Mouse (Mus musculus) heart, embryonic 16.5 days (tissue): ENCODE results near the gene Nupr1l. TPM values are rescaled to one million over a fixed set of nuclear protein-coding genes. Genes with fewer than 3 reads are reported as not detected.
A peak's percentile ranks its signal among the peaks of the same experiment; 100 is the strongest.
"Not testable (repeated sequence)": the region's sequence is repeated elsewhere in the genome, so short reads cannot be mapped to it uniquely, and the experiment has no call there.

Experiments used
- ATAC-seq: fragments of 200-750 bp; cut with Nextera tagmentation; replicated peaks from 2 replicates; pipeline ENCODE4 v1.8.0; 2017; ENCODE audit warnings: moderate number of reproducible peaks; ENCODE audit not compliant: insufficient read depth, low FRiP score; ENCODE audit errors: extremely low read depth
- H3K27ac ChIP-seq: fragments of 300-500 bp; sonication (generic); 2 replicates; pipeline ENCODE4 v1.5.1; 2014; ENCODE audit warnings: mild to moderate bottlenecking, low read length, control low read depth, moderate library complexity
- H3K27me3 ChIP-seq: fragments of 300-500 bp; sonication (generic); 2 replicates; pipeline ENCODE4 v1.6.1; 2014; ENCODE audit warnings: low read length, mixed read lengths; ENCODE audit not compliant: control insufficient read depth, insufficient read depth
- H3K36me3 ChIP-seq: fragments of 300-500 bp; sonication (generic); 2 replicates; pipeline ENCODE4 v1.6.1; 2014; ENCODE audit not compliant: control insufficient read depth, insufficient read depth
- H3K4me1 ChIP-seq: fragments of 300-500 bp; sonication (generic); 2 replicates; pipeline ENCODE4 v1.6.1; 2014; ENCODE audit warnings: low read length, mixed read lengths; ENCODE audit not compliant: control insufficient read depth, insufficient read depth
- H3K4me2 ChIP-seq: fragments of 300-500 bp; sonication (generic); 2 replicates; pipeline ENCODE4 v1.6.1; 2014; ENCODE audit warnings: low read depth, mild to moderate bottlenecking, control low read depth, low read length
- H3K4me3 ChIP-seq: fragments of 300-500 bp; sonication (generic); 2 replicates; pipeline ENCODE4 v1.5.1; 2014; ENCODE audit warnings: mild to moderate bottlenecking, control low read depth, low read length
- H3K9ac ChIP-seq: fragments of 300-500 bp; sonication (generic); 2 replicates; pipeline ENCODE4 v1.6.1; 2014; ENCODE audit warnings: low read length, control low read depth
- H3K9me3 ChIP-seq: fragments of 300-500 bp; sonication (generic); replicated peaks from 2 replicates; pipeline ENCODE4 v1.6.1; 2016; ENCODE audit warnings: low read length; ENCODE audit not compliant: control insufficient read depth
- WGBS: fragments of 180-500 bp; shearing (Covaris S2); extraction: QIAGEN DNeasy Blood & Tissue Kit; methylation state at CpG from one replicate; pipeline ENCODE4 v1.1.7; 2014; 5-methylcytosine and 5-hydroxymethylcytosine counted together
- polyA plus RNA-seq: library from polyadenylated mRNA; unstranded; fragments of >200 nt; fragmentation: Nextera tagmentation; extraction: Ambion mirVana; gene quantifications from 2 replicates; pipeline ENCODE4 v1.2.1, GENCODE M21; 2015

Nupr1l gene
- polyA plus RNA-seq, 1 experiment from 2014 or later = 2.3 TPM

- Histone ChIP-seq H3K4me3 (no peak overlapping the region), H3K27me3 (no peaks in the 10 kb centered on the region), H3K27ac (no peak overlapping the region; the same call in 1 of the 2 replicates), H3K36me3 (peaks cover 25% of the 10 kb centered on the region), H3K4me2 (no peak overlapping the region), H3K9me3 (peaks cover 2% of the 10 kb centered on the region; the same call in 1 of the 2 replicates), H3K9ac (no peak overlapping the region), H3K4me1 (peaks cover 9% of the 10 kb centered on the region)
- 55% methylated on average over 9 of the region's 9 CpGs for WGBS
- ATAC-seq = no peak
Measured at GRCm38 (mm10) chr5:129877731-129878455, 30.4 kb upstream of the Nupr1l start.

GRCm38 (mm10) chr5:129878946-129879345 lies 29.4 kb upstream of the Nupr1l start:
- H3K4me1 ChIP-seq = peaks cover 9% of the 10 kb centered on the region
- peaks cover 31% of the 10 kb centered on the region for H3K36me3 ChIP-seq
- peaks cover 2% of the 10 kb centered on the region; the same call in 1 of the 2 replicates for H3K9me3 ChIP-seq
- ATAC-seq = peak; percentile 87
- no peaks in the 10 kb centered on the region for H3K27me3 ChIP-seq
- WGBS = 26% methylated on average over 2 of the region's 2 CpGs
- peak overlapping the region; percentile 70 for H3K27ac ChIP-seq
- H3K4me2 ChIP-seq = peak overlapping the region; percentile 41
- H3K9ac ChIP-seq = peak overlapping the region; percentile 24; the same call in 1 of the 2 replicates
- H3K4me3 ChIP-seq = no peak overlapping the region

DNA sequence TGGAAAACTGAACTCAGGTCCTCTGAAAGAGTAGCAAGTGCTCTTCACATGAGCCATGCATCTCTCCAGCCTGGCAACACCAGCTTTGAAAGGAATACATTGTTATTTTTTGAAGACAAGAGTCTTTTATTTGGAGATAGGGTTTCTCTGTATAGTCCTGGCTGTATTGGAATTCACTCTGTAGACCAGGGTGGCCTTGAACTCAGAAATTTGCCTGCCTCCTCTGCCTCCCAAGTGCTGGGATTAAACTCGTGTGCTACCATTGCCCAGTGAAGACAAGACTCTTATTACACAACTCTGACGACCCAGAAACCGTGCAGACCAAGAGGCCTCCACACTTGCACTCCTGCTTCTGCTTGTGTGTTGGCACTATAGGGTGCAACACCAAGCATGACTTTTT lies 28.5 kb upstream of the Nupr1l start:
- H3K27me3 ChIP-seq = no peaks in the 10 kb centered on the region
- H3K9me3 ChIP-seq = peaks cover 2% of the 10 kb centered on the region; the same call in 1 of the 2 replicates
- no peak overlapping the region for H3K4me3 ChIP-seq
- no peak overlapping the region for H3K4me2 ChIP-seq
- peaks cover 9% of the 10 kb centered on the region for H3K4me1 ChIP-seq
- 62% methylated on average over 3 of the region's 3 CpGs for WGBS
- ATAC-seq = no peak
- H3K27ac ChIP-seq = no peak overlapping the region
- no peak overlapping the region for H3K9ac ChIP-seq
- H3K36me3 ChIP-seq = peaks cover 35% of the 10 kb centered on the region

- peak overlapping the region; percentile 82 for H3K9ac ChIP-seq
- H3K4me1 ChIP-seq = peaks cover 15% of the 10 kb centered on the region
- H3K36me3 ChIP-seq = peaks cover 26% of the 10 kb centered on the region
- H3K4me3 ChIP-seq = peak overlapping the region; percentile 83
- H3K9me3 ChIP-seq = no peaks in the 10 kb centered on the region
- no peak overlapping the region; the same call in none of the 2 replicates for H3K27ac ChIP-seq
- peak overlapping the region; percentile 88 for H3K4me2 ChIP-seq
- WGBS = 28% methylated on average over 10 of the region's 10 CpGs
- H3K27me3 ChIP-seq = no peaks in the 10 kb centered on the region
- no peak for ATAC-seq
Measured at GRCm38 (mm10) chr5:129886271-129886670, 22.1 kb upstream of the Nupr1l start.

DNA sequence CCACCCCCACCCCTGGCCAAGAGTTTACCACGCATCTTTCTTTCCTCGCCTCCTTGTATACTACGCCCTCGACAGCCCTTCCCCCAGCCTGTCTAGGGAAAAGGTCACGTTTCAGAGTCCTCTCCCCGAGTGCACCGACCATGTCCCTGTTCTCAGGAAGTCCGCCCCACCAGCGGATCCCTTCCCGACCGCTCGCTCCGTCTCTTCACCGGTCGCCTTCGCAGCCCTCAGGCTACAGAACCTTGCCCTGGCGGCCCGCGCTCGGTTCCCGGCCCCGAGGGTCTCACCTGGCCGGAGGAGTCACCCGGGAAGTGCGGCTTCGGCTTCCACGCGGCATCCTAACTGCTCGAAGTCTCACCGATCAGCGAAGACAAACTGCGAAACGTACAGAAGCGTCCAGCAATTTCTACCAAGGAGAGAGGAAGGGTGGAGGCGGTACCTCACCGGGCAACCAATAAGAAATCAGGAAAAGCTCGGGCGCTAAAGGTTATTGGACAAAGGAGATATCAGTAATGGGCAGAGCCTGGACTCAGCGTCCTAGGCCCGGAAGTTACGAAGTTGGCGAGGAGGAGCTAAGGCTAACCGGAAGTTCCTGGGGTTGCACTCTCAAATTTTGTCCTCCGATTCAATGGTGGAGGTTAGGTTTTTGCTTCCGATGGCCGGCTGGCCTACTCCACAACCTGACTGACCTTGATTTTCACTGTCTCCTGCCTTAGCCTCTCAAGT lies 21.3 kb upstream of the Nupr1l start, which contains the start of gene Chchd2:
Chchd2 (minus strand) TSS at position 560 of the 726 bp plus-strand sequence.
- Histone ChIP-seq H3K4me3 (peak within 1 kb of the TSS; percentile 83), H3K27me3 (no peaks in the 10 kb centered on the region), H3K9me3 (no peaks in the 10 kb centered on the region), H3K4me2 (peak within 1 kb of the TSS; percentile 88), H3K4me1 (peaks cover 15% of the 10 kb centered on the region), H3K36me3 (peaks cover 18% of the 10 kb centered on the region), H3K9ac (peak within 1 kb of the TSS; percentile 82), H3K27ac (peak within 1 kb of the TSS; percentile 97)
- WGBS = under 1% methylated on average over 46 of the region's 46 CpGs
- ATAC-seq = peak; percentile 99

- not testable (repeated sequence) for H3K4me3 ChIP-seq, H3K9me3 ChIP-seq, ATAC-seq, H3K27me3 ChIP-seq, H3K9ac ChIP-seq, H3K4me2 ChIP-seq, H3K27ac ChIP-seq, H3K36me3 ChIP-seq
- peaks cover 14% of the 10 kb centered on the region for H3K4me1 ChIP-seq
- WGBS = 85% methylated on average over 4 of the region's 7 CpGs
Measured at GRCm38 (mm10) chr5:129890390-129890789, 17.9 kb upstream of the Nupr1l start.

DNA sequence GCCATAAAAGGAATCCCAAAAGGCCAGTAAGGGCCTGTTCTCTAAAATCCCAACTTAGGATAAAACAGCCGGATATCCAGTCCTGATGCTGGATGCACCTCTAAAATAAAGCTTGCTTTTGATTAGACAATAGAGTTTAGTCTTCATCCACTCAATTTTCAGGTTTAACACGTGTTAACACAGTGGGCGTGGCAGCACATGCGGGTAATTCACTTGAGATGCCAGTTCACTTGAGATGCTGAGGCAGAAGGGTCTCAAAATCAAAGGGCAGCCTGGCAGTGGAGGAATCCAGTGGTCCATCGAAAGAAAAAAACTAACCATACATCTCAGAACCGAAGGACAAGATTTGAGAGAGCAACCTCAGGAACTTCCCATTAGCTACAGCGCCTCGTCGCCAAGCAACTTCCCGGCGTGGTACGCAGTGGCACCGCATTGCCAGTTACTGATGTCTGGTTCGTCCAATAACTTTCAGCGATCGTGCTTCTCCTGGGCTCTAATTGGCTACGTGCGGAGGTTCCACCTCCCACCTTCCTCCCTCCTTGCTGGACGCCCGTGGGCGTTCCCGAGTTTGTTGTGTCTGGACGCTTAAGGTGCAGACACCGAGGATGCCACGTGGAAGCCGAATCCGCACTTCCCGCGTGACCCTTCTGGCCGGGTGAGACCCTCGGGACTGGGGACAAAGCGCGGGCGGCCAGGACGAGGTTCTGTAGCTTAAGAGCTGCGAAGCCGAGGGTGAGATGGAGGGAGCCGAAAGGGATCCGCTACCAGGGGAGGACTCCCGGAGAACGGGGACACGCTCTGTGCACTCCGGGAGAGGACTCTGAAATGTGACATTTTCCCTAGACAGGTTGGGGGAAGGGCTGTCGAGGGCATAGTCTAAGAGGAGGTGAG lies 12.9 kb upstream of the Nupr1l start, which contains the start of gene Zbed5:
Zbed5 (plus strand) TSS at position 526 of the 891 bp plus-strand sequence.
- H3K4me3 ChIP-seq = peak within 1 kb of the TSS; percentile 78
- H3K4me2 ChIP-seq = peak within 1 kb of the TSS; percentile 81
- no peaks in the 10 kb centered on the region for H3K36me3 ChIP-seq
- peak within 1 kb of the TSS; percentile 75 for H3K9ac ChIP-seq
- ATAC-seq = peak; percentile 100
- H3K4me1 ChIP-seq = peaks cover 8% of the 10 kb centered on the region
- no peak within 1 kb of the TSS for H3K27ac ChIP-seq
- H3K27me3 ChIP-seq = no peaks in the 10 kb centered on the region
- H3K9me3 ChIP-seq = no peaks in the 10 kb centered on the region
- WGBS = 2% methylated on average over 44 of the region's 44 CpGs

- Histone ChIP-seq H3K27ac (no peak within 1 kb of the TSS), H3K9me3 (no peaks in the 10 kb centered on the region), H3K9ac (no peak within 1 kb of the TSS), H3K36me3 (no peaks in the 10 kb centered on the region), H3K27me3 (no peaks in the 10 kb centered on the region), H3K4me2 (no peak within 1 kb of the TSS), H3K4me3 (no peak within 1 kb of the TSS), H3K4me1 (peaks cover 8% of the 10 kb centered on the region)
- no peak for ATAC-seq
- 89% methylated on average over 1 of the region's 1 CpGs for WGBS
Measured at GRCm38 (mm10) chr5:129898449-129898848, 9.9 kb upstream of the Nupr1l start, which contains the start of gene Phkg1. Gene Phkg1 (minus strand): TSS chr5:129898549.
